Mouse (Mus musculus) liver, adult (tissue): ENCODE results near the gene Dis3l2.

ENCODE experiments used
- GATA4 ChIP-seq: IDR thresholded peaks from 2 replicates; pipeline ENCODE4 v1.6.1; 2014; ENCODE audit warnings: mild to moderate bottlenecking, low read length; ENCODE audit not compliant: insufficient replicate concordance

The Dis3l2 gene

DNA sequence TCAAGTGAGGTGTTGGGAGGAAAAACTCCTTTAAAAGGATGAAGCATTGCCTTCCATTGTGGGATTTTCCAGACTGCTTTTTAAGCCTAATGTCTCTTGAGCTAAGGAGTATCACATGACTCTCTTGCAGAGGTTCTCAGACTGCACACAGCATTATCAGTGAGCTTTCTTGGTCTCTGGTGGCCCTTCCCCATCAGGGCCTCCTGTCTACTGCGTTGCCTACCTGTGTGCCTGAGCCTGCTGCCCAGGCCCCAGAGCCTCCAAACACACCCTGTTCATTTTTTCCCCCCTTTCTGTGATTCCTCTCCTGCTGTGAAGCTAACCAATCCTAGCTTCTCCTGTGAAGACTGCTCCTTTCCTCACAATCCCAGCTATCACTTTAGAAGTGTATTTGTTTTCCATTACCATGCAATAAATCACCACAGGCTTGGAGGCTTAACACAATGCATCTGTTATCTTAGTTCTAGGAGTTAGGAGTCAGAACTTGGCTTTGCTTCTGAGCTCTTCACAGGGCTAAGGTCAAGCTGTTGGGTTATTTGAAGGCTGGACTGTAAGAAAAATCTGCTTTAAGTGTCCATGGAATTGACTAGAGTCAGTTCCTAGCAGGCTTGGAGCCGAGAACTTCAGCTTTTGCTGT, 130.9 kb downstream of the Dis3l2 start:
- TF ChIP-seq GATA4 = no peak

DNA sequence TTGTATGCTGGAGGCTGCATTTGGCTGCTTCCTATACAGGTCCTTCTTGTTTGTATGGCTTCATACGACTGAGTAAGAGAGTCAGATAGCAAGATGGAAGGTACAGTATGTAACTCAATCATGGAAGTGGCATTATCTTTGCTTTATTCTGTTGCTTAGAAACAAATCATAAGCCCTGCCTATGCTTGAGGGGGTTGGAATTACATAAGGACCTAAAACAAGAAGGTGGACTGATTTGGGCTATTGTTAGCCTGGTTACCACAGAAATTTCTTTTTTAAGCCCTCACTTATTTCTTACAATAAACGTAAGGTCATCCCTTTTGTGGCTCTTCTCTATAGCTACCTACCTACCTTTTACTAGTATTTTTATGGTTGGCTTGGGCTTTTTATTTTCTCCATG, 131.4 kb downstream of the Dis3l2 start:
- no peak for TF ChIP-seq GATA4

DNA sequence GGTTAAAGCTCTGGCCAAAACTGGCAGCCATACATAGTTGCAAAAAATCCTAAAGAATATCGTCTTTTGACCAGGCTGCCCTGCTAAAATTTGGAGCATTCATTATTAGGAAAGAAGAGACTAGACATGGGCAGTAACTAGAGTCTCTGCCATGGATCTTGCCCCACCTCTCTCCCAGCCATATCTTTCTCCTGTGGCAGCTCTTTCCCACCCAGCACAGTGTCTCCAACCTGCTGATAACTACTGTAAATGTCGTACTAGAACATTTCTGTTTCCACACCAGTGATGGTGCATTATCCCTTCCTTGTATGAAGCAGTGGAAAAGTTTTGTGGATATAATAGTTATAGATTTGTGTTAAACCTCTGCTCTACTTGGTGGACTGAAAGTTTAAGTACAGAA, 147.1 kb downstream of the Dis3l2 start:
- no peak for TF ChIP-seq GATA4

DNA sequence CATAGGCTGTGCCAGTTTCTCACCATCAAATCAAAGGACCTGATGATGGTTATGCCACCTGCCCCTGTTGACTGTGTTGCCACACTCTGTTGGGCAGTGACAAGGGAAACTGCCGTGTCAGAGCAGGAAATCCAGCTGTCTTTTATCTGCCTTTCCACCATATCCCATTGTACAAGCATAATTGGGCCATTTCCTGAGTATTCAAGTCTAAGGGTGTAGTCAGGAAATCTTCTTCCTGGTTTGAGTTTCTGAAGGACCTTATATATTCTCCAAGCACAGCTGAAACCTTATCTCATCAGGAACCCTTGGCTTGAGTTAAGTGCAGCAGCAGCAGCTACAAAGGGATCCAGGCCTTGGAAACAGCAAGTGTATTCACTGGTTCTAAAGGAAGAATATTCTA, 155.3 kb downstream of the Dis3l2 start:
- peak; percentile 93 for TF ChIP-seq GATA4

DNA sequence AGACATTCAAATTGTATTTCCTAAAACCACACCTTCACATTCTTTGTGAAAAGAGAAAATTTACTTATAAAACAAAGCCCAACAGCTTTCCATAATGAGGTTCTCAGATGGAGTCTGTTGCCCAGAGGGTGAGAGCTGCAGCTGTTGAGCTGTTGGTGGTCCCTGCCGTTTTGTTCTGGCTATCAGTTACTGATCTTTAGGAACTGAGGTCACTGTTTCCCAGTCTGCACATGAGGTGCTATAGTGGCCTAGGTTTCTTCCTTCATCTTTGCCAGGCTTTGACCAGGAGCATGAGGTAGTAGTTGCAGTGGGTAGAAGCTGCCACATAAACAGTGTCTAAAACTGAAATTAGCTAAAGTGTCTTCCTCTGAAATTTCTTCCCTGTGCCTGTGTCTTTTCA, 155.8 kb downstream of the Dis3l2 start:
- no peak for TF ChIP-seq GATA4

DNA sequence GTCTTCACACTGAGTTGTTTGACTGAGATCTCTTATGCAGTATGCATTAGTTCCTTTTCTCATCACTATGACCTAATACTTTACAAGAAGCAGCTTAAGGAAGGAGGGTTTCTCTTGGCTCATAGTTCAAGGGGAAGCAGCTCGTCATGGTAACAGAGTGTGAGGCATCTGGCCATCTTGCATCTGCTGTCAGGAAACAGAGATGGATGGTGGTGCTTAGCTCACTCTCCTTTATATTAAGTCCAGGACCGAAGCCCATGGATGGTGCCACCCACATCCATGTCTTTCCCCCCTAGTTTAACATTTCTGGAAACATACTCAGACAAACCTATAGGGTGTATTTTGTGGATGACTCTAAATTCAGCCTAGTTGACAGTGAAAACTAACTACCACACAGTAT, 170.1 kb downstream of the Dis3l2 start:
- TF ChIP-seq GATA4 = no peak

DNA sequence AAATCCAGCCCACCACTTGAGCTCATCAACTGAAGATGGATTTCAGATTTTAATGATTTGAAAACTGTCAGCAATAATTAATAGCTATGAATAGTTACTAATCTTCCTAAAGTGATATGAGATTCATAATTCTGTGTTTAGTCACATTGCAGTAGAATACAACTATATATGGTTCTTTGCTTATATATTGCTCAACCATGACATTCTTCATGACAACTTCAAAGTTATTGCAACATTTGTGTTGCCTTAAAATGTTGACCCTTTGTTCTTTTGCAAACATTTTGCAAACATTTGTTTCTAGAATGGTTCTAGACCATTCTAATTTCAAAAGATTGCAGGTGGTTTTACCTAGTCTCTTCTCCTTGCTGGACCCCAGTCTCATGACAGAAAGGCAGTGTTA, 175.1 kb downstream of the Dis3l2 start:
- no peak for TF ChIP-seq GATA4

DNA sequence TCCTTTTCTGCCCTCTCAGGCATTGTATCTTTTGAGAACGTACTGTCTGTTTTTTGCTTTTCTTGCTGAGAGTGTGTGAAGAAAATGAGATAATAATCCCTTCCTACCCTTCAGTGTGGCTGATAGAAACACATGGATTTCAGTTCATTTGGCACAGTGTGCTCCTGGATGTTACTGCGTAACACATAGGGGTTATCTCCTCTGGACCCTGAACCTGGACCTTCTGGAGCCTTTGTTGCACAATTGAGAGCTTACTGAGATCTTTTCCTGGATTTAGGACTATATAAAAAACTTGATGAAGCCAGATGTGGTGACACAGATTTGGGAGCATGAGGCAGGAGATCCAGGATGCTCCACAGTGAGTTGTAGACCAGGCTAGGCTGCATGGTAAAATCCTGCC, 175.9 kb downstream of the Dis3l2 start:
- TF ChIP-seq GATA4 = peak; percentile 98

DNA sequence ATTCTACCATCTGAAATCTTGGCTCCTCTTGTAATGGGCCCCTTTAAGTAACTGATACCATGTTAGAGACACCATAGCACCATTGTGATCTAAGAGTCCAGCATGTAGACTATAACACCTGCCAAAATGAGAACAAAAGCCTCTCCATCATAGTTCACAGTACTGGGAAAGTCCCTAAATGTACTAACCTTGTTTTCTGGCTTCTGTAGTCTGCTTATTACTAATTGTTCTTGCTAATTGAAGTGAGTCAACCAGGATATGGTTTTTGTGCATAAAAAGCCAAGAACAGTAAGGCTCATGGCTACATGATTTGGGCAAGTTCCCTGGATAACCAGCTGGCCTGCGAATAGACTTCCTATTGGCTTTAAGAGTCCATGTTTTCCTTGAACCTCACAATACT, 183.5 kb downstream of the Dis3l2 start:
- no peak for TF ChIP-seq GATA4

DNA sequence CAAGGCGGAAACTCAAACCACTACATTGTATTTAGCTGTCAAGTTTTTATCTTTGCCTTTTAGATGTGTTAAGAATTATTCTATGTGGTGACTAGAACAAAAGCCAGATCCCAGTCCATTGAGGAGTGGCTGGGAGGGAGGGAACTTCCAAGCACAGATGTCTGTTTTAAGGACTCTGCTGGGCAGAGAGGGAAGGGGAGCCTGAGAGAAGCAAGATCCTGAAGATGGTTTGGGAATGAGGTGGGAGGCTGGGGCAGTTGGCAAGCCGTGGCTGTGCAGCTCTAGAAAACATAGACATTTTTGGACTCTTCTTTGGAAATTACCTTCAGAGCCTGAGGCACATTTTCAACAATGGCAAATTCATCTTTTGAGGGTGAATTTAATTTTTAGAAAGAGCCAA, 208.9 kb downstream of the Dis3l2 start:
- TF ChIP-seq GATA4 = no peak

DNA sequence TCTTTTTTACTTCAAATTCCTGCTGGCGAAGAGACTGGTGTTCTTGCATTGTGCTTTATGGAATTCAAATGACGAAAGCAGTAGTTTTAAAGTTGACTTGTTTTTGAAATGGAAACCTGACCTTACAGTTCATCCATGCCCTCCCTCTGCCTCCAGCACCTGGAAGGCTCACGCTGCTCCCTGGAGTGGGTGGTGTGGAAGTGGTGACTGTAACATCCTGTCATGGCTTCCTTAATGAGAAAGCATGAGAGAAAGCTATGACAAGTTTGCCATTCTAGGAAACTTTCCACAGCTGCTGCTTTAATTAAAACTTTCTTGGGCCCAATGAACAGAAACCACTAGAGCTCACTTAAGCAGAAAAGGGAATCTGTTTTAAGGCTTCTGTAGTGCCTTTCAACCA, 210.3 kb downstream of the Dis3l2 start:
- no peak for TF ChIP-seq GATA4

DNA sequence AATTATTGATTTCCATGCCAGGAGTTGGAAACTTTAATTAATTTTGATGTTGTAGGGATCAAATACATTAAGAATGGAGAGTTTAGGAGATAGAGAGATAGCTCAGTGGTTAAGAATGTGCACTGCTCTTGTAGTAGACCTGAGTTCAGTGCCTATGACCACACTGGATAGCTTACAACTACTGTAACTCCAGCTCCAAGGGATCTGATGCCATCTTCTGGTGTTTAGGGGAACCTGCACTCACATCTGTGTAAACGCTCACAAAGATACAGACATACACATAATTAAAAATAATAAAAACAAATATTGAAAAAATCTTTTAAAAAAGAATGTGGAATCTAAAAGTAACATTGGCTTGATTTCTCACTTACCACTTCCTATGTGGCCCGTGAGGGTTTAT, 211.1 kb downstream of the Dis3l2 start:
- TF ChIP-seq GATA4 = no peak

DNA sequence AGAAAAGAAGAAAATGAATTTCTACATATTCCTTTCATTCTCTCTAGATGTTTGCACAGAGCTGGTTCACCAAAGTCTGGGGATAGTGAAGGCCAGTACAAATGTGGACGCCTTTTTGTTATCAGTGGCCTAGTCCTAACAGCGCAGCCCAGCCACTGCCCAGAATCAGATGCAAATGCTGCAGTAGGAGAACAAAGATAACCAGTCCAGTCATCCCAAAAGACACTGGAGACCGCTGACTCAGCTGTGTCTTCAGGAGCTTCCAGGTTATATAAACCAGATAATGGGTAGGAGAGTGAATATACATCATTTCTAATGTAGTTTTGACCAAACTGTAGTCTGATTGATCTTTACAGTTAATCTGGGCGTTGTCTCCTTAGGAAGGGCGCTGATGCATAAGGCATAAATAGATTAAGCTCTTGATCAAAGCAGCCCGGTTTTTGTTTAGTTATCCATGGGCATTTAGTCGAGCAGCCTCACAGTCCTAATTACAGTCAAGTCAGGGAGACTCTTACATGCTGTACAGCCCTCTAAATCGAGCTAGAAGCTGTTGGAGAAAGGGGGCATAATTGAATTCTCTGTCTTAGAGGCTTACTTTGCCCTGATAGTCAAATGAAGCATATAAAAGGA, 212.9 kb downstream of the Dis3l2 start:
- TF ChIP-seq GATA4 = no peak

DNA sequence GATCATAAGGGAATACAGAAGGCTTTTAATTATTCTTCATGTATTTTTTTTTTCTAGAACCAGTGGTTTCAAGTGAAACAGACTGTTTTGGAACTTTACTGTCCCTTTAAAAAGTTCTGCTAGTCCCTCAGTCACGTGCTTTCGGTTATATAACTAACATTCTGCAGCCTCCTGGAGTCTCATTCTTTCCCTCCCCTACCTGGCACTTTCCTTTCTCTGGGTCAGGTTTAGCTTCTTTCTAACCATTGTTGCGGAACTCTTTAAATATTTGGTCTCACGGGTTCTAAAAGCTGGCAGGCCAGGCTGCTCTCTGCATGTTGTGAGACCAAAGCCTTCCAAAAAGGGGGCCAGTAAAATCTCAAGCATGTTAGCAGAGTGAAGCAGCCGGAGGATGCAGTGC, 222.2 kb downstream of the Dis3l2 start:
- no peak for TF ChIP-seq GATA4

DNA sequence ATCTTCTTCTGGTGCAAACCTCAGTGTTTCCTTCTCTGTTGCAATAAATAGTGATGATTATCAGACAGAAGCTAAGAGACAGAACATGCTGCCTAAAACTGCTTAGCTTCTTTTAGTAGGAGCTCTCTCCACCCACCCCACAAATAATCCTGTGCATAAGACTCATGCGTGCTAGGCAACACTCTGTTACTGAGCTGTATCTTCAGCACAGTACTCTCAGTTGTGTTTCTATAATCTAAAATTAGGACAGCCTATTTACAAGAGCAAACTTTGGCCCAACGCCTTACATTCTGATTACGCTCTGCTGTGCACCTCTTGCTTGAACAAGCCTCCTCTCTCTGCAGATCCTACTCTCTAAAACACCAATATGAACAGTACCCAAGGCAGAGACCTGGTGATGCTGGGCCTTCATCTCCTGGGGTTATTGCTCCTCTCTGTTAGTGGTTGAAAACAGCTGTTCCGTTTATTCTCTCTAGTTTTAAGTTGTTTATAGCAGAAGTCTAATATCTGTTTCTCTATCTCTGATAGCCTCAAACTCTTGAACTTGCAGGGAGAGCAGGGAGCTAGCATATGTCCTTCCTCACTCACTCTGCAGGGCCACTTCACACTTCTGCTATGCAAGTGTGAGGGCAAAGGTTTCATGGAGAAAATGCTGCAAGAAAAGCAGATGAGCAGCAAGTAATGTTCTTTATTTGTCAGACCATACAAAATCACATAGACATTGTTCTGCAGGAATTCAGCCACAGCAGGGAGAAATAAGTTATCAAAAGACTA, 228.2 kb downstream of the Dis3l2 start:
- TF ChIP-seq GATA4 = no peak

DNA sequence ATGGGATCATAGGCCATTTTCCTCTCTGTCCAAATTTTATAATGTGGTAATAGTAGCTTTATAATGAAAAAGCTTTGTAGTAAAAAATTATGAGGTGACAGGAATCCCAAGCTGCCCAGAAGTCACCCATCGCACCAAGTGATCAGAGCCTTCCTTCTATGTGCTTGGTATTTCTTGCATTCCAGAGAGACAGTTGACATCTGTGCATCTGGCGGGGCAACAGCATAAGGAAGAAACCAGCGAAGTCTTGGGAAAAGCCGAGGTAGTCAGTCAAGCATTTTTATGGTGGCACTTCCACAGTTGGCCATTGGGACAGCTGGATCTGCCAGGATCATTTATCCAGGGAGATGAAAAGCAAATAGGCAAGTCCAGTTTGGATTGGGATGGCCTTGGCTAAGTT, 229.2 kb downstream of the Dis3l2 start:
- no peak for TF ChIP-seq GATA4
